Comparison of ENCODE assay signal across 13 mouse cellular contexts in the genomic region with DNA sequence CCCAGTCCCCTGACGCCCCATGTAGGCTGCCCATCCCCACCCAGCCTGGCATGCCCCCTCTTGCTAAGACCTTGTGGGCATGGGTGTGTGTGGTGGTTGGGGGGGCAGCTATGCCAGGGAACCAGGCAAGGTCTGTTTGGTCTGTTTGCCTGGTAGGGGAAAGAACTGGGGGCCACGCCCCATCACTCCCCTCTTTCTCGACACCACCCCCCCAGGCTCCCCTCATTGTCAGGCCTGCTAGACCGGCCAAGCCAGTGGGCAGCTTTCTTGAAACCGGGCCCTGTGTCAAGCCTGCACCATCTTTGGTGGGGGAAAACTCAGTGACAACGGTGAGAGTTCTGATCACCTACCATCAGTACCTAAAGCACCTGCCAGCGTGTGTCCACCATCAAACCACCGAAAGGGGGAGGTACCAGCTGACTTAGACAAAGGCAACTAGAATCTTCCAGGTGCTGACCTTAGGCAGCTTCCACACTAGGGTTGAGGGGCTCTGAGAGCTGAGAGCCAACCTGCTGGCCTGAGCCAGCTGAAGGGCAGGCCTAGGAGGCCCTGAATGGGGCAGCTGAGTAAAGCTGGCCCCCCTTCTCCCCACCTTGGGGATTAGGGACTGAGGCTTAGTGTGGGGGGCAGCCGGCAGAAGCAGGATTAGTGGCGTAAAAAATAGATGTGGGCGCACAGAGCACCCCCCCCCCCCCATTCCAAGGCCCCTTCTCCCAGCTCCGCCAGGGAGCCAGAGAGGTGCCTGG. TPM values are rescaled to one million over a fixed set of nuclear protein-coding genes. Genes with fewer than 3 reads are reported as not detected.
DNase-seq lines count a peak whose midpoint lies in the region; ATAC-seq lines count a peak whose summit lies in the region.
"Had no signal": no experiment of that assay in that cellular context is flagged by ENCODE, and none has a peak within 500 bp of the region (broad histone marks: within the 10 kb centered on the region; RNA-seq: fewer than 3 reads in every experiment).

No protein-coding gene starts in this region.

- ATAC-seq in forebrain, embryonic 15.5 days (replicated peaks), result no peak
- peak; percentile 8; the same call in 1 of the 2 replicates for ATAC-seq in lung, embryonic 16.5 days (ENCODE audit: low read depth)
- ATAC-seq in embryonic facial prominence, embryonic 12.5 days (ENCODE audit: insufficient number of reproducible peaks, insufficient read depth, low FRiP score, low TSS enrichment), result no peak

- H3K9me3 ChIP-seq in forebrain, embryonic 10.5 days, result no peaks in the 10 kb centered on the region
- H3K9me3 ChIP-seq in forebrain, embryonic 15.5 days, result no peaks in the 10 kb centered on the region
- no peaks in the 10 kb centered on the region for H3K9me3 ChIP-seq in lung, embryonic 16.5 days (ENCODE audit: control insufficient read depth, low read length)
- no peaks in the 10 kb centered on the region for H3K9me3 ChIP-seq in embryonic facial prominence, embryonic 12.5 days

- no peak overlapping the region for H3K9ac ChIP-seq in forebrain, embryonic 15.5 days (replicated peaks)
- H3K9ac ChIP-seq in lung, embryonic 16.5 days (ENCODE audit: low read length), result peak overlapping the region; percentile 25
- 0 out of 2 replicates have a peak overlapping the region, but pooled peaks have one; percentile 16 for H3K9ac ChIP-seq in embryonic facial prominence, embryonic 12.5 days

- H3K4me3 ChIP-seq in forebrain, embryonic 10.5 days, result no peak overlapping the region
- H3K4me3 ChIP-seq in forebrain, embryonic 15.5 days, result no peak overlapping the region
- H3K4me3 ChIP-seq in lung, embryonic 16.5 days (ENCODE audit: low read length), result no peak overlapping the region
- no peak overlapping the region for H3K4me3 ChIP-seq in embryonic facial prominence, embryonic 12.5 days

- intact Hi-C loops in heart, postnatal 14 days (cut with DNase I), result no loop called here

- no peak for DNase-seq in forebrain, embryonic 10.5 days (ENCODE audit: extremely low spot score, low spot score)
- DNase-seq in lung, postnatal 25 days (ENCODE audit: low spot score), result no peak
- peak; percentile 73 for DNase-seq in retina, postnatal 1 day
- DNase-seq in T-cell, adult 2 months (ENCODE audit: low spot score), result no peak
- no peak for DNase-seq in heart, postnatal 14 days
- DNase-seq: gastrocnemius, postnatal 36 days; kidney, adult 2 months; right cerebral cortex, postnatal 25 days had no signal

- WGBS in forebrain, embryonic 10.5 days, result 40% methylated on average over 12 of the region's 12 CpGs
- WGBS in forebrain, embryonic 15.5 days, result 49% methylated on average over 12 of the region's 12 CpGs
- WGBS in lung, embryonic 16.5 days, result 58% methylated on average over 11 of the region's 12 CpGs
- WGBS in embryonic facial prominence, embryonic 12.5 days, result 56% methylated on average over 11 of the region's 12 CpGs

- peaks cover 14% of the 10 kb centered on the region for H3K36me3 ChIP-seq in forebrain, embryonic 10.5 days (replicated peaks)
- H3K36me3 ChIP-seq in forebrain, embryonic 15.5 days, result no peaks in the 10 kb centered on the region
- H3K36me3 ChIP-seq in lung, embryonic 16.5 days (ENCODE audit: control insufficient read depth, insufficient read depth, low read length), result peaks cover 10% of the 10 kb centered on the region
- H3K36me3 ChIP-seq in embryonic facial prominence, embryonic 12.5 days, result no peaks in the 10 kb centered on the region

- peak overlapping the region; percentile 69 for H3K27ac ChIP-seq in forebrain, embryonic 10.5 days
- H3K27ac ChIP-seq in forebrain, embryonic 15.5 days (replicated peaks), result no peak overlapping the region
- peak overlapping the region; percentile 56 for H3K27ac ChIP-seq in lung, embryonic 16.5 days (ENCODE audit: low read length)
- H3K27ac ChIP-seq in embryonic facial prominence, embryonic 12.5 days, result no peak overlapping the region

- H3K27me3 ChIP-seq in forebrain, embryonic 10.5 days (ENCODE audit: poor library complexity, severe bottlenecking), result peaks cover 23% of the 10 kb centered on the region
- no peaks in the 10 kb centered on the region for H3K27me3 ChIP-seq in forebrain, embryonic 15.5 days
- H3K27me3 ChIP-seq in lung, embryonic 16.5 days (ENCODE audit: control insufficient read depth, insufficient read depth, low read depth, low read length), result no peaks in the 10 kb centered on the region
- H3K27me3 ChIP-seq in embryonic facial prominence, embryonic 12.5 days, result no peaks in the 10 kb centered on the region

- H3K4me1 ChIP-seq in forebrain, embryonic 10.5 days, result peaks cover 54% of the 10 kb centered on the region
- peaks cover 11% of the 10 kb centered on the region for H3K4me1 ChIP-seq in forebrain, embryonic 15.5 days
- peaks cover 36% of the 10 kb centered on the region for H3K4me1 ChIP-seq in lung, embryonic 16.5 days (replicated peaks; ENCODE audit: control insufficient read depth, insufficient read depth, low read length)
- H3K4me1 ChIP-seq in embryonic facial prominence, embryonic 12.5 days, result peaks cover 21% of the 10 kb centered on the region

- no peak overlapping the region for H3K4me2 ChIP-seq in forebrain, embryonic 15.5 days (replicated peaks)
- no peak overlapping the region for H3K4me2 ChIP-seq in lung, embryonic 16.5 days (ENCODE audit: low read depth, low read length)
- no peak overlapping the region for H3K4me2 ChIP-seq in embryonic facial prominence, embryonic 12.5 days (replicated peaks)

RNA-seq across cellular contexts. Expression of a gene that starts 10.1 kb away (rescaled TPM):
- 0.65 and 0.69 TPM in 2 replicates for polyA plus RNA-seq in forebrain, embryonic 10.5 days (2016; fragmentation: Nextera tagmentation; extraction: Ambion mirVana)
- 0.37 and 0.52 TPM in 2 replicates for polyA plus RNA-seq in forebrain, embryonic 15.5 days (2015; fragmentation: Nextera tagmentation; extraction: Ambion mirVana)
- polyA plus RNA-seq in lung, embryonic 16.5 days (2015; fragmentation: Nextera tagmentation; extraction: Ambion mirVana), result 4.8 and 5.9 TPM in 2 replicates
- 0.83 and 1.9 TPM in 2 replicates for polyA plus RNA-seq in embryonic facial prominence, embryonic 12.5 days (2016; fragmentation: Nextera tagmentation; extraction: Ambion mirVana)
- total RNA-seq in heart, postnatal 14 days (2021), result 10 to 100 TPM; 18.4 to 27.3 TPM

RNA-seq across cellular contexts. Expression of a gene that starts 18.1 kb away (rescaled TPM):
- polyA plus RNA-seq in forebrain, embryonic 10.5 days (2016; fragmentation: Nextera tagmentation; extraction: Ambion mirVana), result 0.15 and 0.23 TPM in 2 replicates
- polyA plus RNA-seq in forebrain, embryonic 15.5 days (2015; fragmentation: Nextera tagmentation; extraction: Ambion mirVana), result 0.64 and 0.82 TPM in 2 replicates
- 0.21 TPM in 1 of 2 replicates, not detected in the other for polyA plus RNA-seq in lung, embryonic 16.5 days (2015; fragmentation: Nextera tagmentation; extraction: Ambion mirVana)
- 0.09 and 0.64 TPM in 2 replicates for polyA plus RNA-seq in embryonic facial prominence, embryonic 12.5 days (2016; fragmentation: Nextera tagmentation; extraction: Ambion mirVana)
- under 1 TPM in 1 of 2 experiments, not detected in 1; 0.98 TPM for total RNA-seq in heart, postnatal 14 days (2021)
- total RNA-seq: monocyte, adult 5-6 weeks had no signal
- polyA plus RNA-seq: kidney, adult 2 months had no signal

RNA-seq across cellular contexts. Expression of a gene that starts 19.5 kb away (rescaled TPM):
- polyA plus RNA-seq in forebrain, embryonic 10.5 days (2016; fragmentation: Nextera tagmentation; extraction: Ambion mirVana), result 0.23 TPM in 1 of 2 replicates, not detected in the other
- polyA plus RNA-seq in forebrain, embryonic 15.5 days (2015; fragmentation: Nextera tagmentation; extraction: Ambion mirVana), result 0.51 and 0.89 TPM in 2 replicates
- polyA plus RNA-seq in lung, embryonic 16.5 days (2015; fragmentation: Nextera tagmentation; extraction: Ambion mirVana), result 0.13 and 0.53 TPM in 2 replicates
- polyA plus RNA-seq in embryonic facial prominence, embryonic 12.5 days (2016; fragmentation: Nextera tagmentation; extraction: Ambion mirVana), result 0.32 and 0.57 TPM in 2 replicates
- total RNA-seq in heart, postnatal 14 days (2021), result under 1 TPM; 0.22 to 0.48 TPM
- total RNA-seq: gastrocnemius, postnatal 36 days; left cerebral cortex, adult 18-20 months; monocyte, adult 5-6 weeks had no signal

RNA-seq across cellular contexts. Expression of a gene that starts 22.7 kb away (rescaled TPM):
- 0.06 and 0.16 TPM in 2 replicates for polyA plus RNA-seq in forebrain, embryonic 10.5 days (2016; fragmentation: Nextera tagmentation; extraction: Ambion mirVana)
- 0.11 and 0.13 TPM in 2 replicates for polyA plus RNA-seq in forebrain, embryonic 15.5 days (2015; fragmentation: Nextera tagmentation; extraction: Ambion mirVana)
- polyA plus RNA-seq in lung, embryonic 16.5 days (2015; fragmentation: Nextera tagmentation; extraction: Ambion mirVana), result 0.06 TPM in 1 of 2 replicates, not detected in the other
- polyA plus RNA-seq in embryonic facial prominence, embryonic 12.5 days (2016; fragmentation: Nextera tagmentation; extraction: Ambion mirVana), result 0.13 and 0.38 TPM in 2 replicates
- not detected for total RNA-seq in heart, postnatal 14 days (2021)
- total RNA-seq: gastrocnemius, postnatal 36 days; monocyte, adult 5-6 weeks had no signal

RNA-seq across cellular contexts. Expression of a gene that starts 27.2 kb away (rescaled TPM):
- polyA plus RNA-seq in forebrain, embryonic 10.5 days (2016; fragmentation: Nextera tagmentation; extraction: Ambion mirVana), result 27.0 and 29.8 TPM in 2 replicates
- 42.0 and 42.3 TPM in 2 replicates for polyA plus RNA-seq in forebrain, embryonic 15.5 days (2015; fragmentation: Nextera tagmentation; extraction: Ambion mirVana)
- 24.0 and 26.9 TPM in 2 replicates for polyA plus RNA-seq in lung, embryonic 16.5 days (2015; fragmentation: Nextera tagmentation; extraction: Ambion mirVana)
- polyA plus RNA-seq in embryonic facial prominence, embryonic 12.5 days (2016; fragmentation: Nextera tagmentation; extraction: Ambion mirVana), result 30.3 TPM in 2 replicates
- total RNA-seq in heart, postnatal 14 days (2021), result 10 to 100 TPM; 44.7 to 46.1 TPM

Comparison
In these comparisons a context has a peak if more than half of its experiments do, and no peak if none do; other contexts are left out.
1. H3K27ac ChIP-seq: peak in forebrain, embryonic 10.5 days (single experiment) and lung, embryonic 16.5 days (single experiment); none in forebrain, embryonic 15.5 days (single experiment) and embryonic facial prominence, embryonic 12.5 days (single experiment).